Mouse (Mus musculus): Measurements from ENCODE around the gene Olfr1256.

Gene Olfr1256

GRCm38 (mm10) chr2:89841455-89841854 is at the start of gene Olfr1256:
Gene Olfr1256, minus strand, starts transcription at chr2:89841555.
- no peak for DNase-seq (ENCODE audit: low spot score in 2 of 2)

GRCm38 (mm10) chr2:89878137-89878536 is 36.8 kb upstream of the Olfr1256 start, which contains the start of gene Olfr1257:
Gene Olfr1257, plus strand, starts transcription at chr2:89878437.
- no peak for DNase-seq (ENCODE audit: low spot score in 2 of 2)

- no peak for DNase-seq (ENCODE audit: low spot score in 2 of 2)
These were observed 7.9 kb upstream of the Olfr1256 start for GRCm38 (mm10) chr2:89849230-89849629.

- no peak for DNase-seq (ENCODE audit: low spot score in 2 of 2)
These were observed 6.8 kb upstream of the Olfr1256 start, which contains the start of gene Olfr48 for GRCm38 (mm10) chr2:89848105-89848504. Gene Olfr48, minus strand, starts transcription at chr2:89848205.

GRCm38 (mm10) chr2:89820216-89820615 is 21.1 kb downstream of the Olfr1256 start:
- no peak for DNase-seq (ENCODE audit: low spot score in 2 of 2)

GRCm38 (mm10) chr2:89811751-89812150 is 29.6 kb downstream of the Olfr1256 start, which contains the start of gene Olfr1255:
Gene Olfr1255, plus strand, starts transcription at chr2:89812051.
- no peak for DNase-seq (ENCODE audit: low spot score in 2 of 2)

- DNase-seq (ENCODE audit: low spot score in 2 of 2): no peak
These were observed 30.6 kb downstream of the Olfr1256 start for GRCm38 (mm10) chr2:89810751-89811150.

GRCm38 (mm10) chr2:89799583-89799982 is 41.8 kb downstream of the Olfr1256 start:
- no peak for DNase-seq (ENCODE audit: low spot score in 2 of 2)

- DNase-seq (ENCODE audit: low spot score in 2 of 2): no peak
These were observed 47.8 kb downstream of the Olfr1256 start, which contains the start of gene Olfr1254 for GRCm38 (mm10) chr2:89793519-89793918. Gene Olfr1254, minus strand, starts transcription at chr2:89793619.

Data from right cerebral cortex, postnatal 10 days (tissue).